Mouse (Mus musculus): ENCODE results near the gene Hck. TPM values are rescaled to one million over a fixed set of nuclear protein-coding genes. Genes with fewer than 3 reads are reported as not detected.

Hck gene
- polyA plus RNA-seq, 1 experiment from 2014 or later = 2.7 TPM

DNA sequence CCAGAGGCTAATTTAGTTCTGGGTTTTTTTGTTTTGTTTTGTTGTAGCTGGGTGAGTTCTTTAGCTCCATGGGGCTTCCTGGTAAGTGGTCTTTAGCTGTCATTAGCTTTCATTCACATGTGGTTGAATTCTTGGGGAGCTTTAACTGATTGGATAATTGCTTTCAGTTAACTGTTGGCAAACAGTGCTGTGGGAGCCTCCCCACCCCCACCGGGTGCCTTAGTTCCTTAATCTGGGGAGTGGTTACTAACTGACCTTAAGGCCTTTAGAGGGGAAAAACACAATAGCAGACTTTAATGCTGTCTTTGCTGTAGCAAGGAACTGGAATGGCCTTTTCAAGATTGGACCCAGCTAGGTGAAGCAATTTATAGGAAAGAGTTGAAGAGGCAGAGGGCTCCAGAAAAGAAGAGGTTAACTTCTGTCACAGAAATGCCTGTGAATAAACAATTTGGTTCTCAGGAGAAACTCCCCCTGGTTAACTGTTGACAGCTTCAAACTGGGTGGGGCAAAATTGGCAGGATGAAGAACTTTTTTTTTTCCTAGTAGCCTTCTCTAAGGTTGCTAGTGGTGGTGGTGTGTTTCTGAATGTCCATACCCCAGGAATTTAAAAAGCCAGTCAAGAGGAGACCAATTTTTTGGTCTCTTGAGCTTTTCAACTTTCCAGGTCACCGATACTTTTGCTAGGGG is 60.0 kb downstream of the Hck start:
- DNase-seq (ENCODE audit: low spot score) = no peak
- H3K27ac ChIP-seq = no peak overlapping the region
- H3K27me3 ChIP-seq (ENCODE audit: insufficient read depth, poor library complexity, severe bottlenecking) = peaks cover 6% of the 10 kb centered on the region; the same call in 1 of the 2 replicates
- peaks cover 26% of the 10 kb centered on the region for H3K4me1 ChIP-seq (replicated peaks)
- WGBS = 10% methylated on average over 2 of the region's 2 CpGs
- no peak overlapping the region for H3K4me3 ChIP-seq
- H3K36me3 ChIP-seq = peaks cover 43% of the 10 kb centered on the region
- no peaks in the 10 kb centered on the region for H3K9me3 ChIP-seq

DNA sequence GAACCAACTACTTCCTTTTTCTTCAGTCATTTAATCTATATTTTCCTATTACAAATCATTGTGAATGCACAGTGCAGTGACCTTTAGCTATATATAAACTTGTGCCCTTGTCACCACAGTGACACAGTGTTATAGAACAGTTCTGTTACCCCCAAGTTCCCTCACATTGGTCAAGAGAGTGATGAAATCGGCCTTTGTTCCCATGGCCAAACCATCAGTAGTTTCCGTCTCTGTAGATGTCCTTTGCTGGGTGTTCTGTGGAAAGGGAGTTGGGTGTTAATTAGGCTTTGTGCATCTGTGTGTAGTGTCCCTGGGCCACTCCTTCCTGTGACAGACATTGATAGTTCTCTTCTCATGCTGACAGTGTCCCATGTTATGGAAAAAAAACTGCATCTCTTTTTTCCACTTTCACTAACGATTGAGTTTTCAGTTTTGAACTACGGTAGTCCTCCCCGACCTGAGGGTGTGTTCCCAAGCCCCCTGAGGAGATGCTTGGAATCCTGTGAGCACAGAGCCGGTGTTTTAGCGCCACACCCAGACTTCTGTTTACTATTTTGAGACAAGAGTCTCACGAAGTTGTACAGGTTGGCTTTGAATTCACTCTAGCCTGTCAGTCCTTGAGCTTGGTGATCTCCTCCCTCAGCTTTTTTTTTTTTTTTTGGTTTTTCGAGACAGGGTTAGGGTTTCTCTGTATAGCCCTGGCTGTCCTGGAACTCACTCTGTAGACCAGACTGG is 62.4 kb downstream of the Hck start:
- H3K9me3 ChIP-seq = no peaks in the 10 kb centered on the region
- H3K27ac ChIP-seq = no peak overlapping the region
- peaks cover 31% of the 10 kb centered on the region for H3K36me3 ChIP-seq
- peaks cover 26% of the 10 kb centered on the region for H3K4me1 ChIP-seq (replicated peaks)
- 0 out of 2 replicates have a peak, but pooled peaks cover 6% of the 10 kb centered on the region for H3K27me3 ChIP-seq (ENCODE audit: insufficient read depth, poor library complexity, severe bottlenecking)
- whole genome bisulfite sequencing = 88% methylated on average over 9 of the region's 9 CpGs
- H3K4me3 ChIP-seq = no peak overlapping the region
- no peak for DNase-seq (ENCODE audit: low spot score)

DNA sequence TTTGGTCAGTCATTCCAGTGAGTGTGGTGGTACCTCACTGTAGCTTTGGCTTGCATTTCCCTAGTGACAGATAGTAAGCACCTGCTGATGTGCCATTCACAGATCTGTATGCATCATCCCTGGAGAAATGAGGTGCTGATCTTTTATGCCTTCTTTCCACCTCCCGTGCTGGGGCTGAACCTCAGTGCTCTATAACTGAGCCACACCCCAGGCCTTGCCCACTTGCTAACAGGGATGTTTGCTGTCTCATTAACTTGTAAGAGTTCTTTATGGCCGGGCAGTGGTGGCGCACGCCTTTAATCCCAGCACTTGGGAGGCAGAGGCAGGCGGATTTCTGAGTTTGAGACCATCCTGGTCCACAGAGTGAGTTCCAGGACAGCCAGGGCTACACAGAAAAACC is 63.7 kb downstream of the Hck start:
- H3K27ac ChIP-seq = no peak overlapping the region
- 95% methylated on average over 5 of the region's 5 CpGs for WGBS
- DNase-seq (ENCODE audit: low spot score) = no peak
- H3K9me3 ChIP-seq = no peaks in the 10 kb centered on the region
- 0 out of 2 replicates have a peak, but pooled peaks cover 2% of the 10 kb centered on the region for H3K27me3 ChIP-seq (ENCODE audit: insufficient read depth, poor library complexity, severe bottlenecking)
- peaks cover 26% of the 10 kb centered on the region for H3K4me1 ChIP-seq (replicated peaks)
- no peak overlapping the region for H3K4me3 ChIP-seq
- peaks cover 21% of the 10 kb centered on the region for H3K36me3 ChIP-seq

DNA sequence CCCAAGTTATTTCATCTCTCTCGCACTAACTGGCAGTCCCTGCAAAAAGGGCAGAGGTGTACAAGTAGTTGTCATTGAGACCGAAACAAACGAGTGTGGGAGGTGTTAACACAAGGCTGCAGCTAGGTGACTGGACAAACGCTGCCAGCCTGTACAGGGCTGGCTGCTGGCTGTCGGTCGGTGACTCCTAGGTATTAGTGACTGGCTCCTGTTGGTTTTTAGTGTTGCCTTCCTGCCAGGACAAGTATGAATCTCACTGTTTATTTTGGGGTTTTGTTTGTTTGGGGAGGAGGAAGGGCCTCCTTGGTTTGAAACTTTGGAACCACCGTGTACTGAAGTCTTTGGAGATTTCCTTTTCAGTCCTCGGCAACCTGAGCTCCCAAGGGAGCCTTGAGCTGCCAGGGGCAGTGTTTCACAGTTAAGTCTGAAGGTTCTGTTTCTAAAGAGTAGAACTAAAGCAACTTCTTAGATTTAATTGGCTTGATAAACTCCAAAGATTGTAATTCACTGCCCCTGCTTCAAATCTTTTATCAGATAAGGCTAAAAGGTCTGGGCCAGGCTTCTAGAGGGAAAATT is 67.8 kb downstream of the Hck start:
- no peak overlapping the region for H3K27ac ChIP-seq
- H3K27me3 ChIP-seq (ENCODE audit: insufficient read depth, poor library complexity, severe bottlenecking) = no peaks in the 10 kb centered on the region
- H3K9me3 ChIP-seq = no peaks in the 10 kb centered on the region
- peaks cover 38% of the 10 kb centered on the region for H3K36me3 ChIP-seq
- no peak for DNase-seq (ENCODE audit: low spot score)
- H3K4me3 ChIP-seq = no peak overlapping the region
- peaks cover 6% of the 10 kb centered on the region; the same call in 1 of the 2 replicates for H3K4me1 ChIP-seq (replicated peaks)
- 72% methylated on average over 8 of the region's 8 CpGs for WGBS

DNA sequence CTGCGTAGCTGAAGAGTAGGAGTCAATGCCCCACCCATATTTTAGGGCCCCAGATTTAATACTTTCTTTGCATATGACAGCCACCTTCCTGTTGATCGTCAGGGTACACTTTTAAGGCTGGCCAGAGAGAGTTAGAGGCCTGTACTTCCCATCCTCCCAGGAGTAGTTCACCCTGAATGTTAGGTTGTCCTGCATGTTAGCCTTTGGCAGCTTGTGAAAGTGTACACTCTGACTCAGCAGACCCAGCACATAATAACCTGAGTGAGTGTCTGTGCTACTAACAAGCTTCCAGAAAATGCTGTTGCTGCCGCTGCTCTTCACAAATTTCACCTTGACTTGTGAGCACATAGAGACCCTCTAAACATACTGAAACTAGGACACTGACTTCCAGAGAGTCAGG is 68.9 kb downstream of the Hck start:
- no peak for DNase-seq (ENCODE audit: low spot score)
- 96% methylated on average over 3 of the region's 3 CpGs for WGBS

DNA sequence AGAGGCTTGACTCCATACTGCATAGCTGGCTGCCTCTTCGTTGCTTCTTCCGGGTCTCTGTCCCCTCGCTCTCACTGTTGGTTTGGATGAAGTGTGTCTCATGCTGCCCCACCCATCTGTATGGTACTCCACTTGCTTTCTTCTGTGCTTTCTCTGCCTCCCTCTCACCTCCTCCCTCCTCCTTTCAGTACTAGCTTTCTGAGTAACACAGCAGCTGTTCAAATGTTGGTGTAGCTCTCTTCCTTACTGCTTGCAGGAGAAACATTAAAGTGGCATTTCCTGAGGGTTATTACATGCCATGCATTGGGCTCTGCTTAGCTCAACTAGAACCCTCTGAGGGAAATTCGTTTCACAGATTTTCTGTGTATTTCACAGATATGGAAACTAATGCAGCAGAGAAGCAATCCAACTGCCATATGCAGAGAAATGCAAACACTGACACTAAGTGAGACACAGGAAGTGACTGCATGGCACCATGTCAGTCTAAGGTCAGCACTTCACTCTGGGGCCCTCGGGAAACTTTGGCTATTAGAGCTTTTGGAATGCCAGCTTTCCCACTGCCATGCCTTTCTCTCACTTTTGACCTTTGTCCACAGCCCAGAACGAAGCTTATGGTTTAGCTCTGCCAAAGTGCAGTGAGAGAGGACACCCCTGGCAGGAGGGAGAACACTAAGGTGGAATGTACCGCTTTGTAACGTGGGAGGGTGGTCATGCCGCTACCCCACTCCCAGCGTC is 71.0 kb downstream of the Hck start:
- DNase-seq (ENCODE audit: low spot score) = no peak
- Histone ChIP-seq H3K4me1 (replicated peaks) (peaks cover 6% of the 10 kb centered on the region; the same call in 1 of the 2 replicates), H3K9me3 (no peaks in the 10 kb centered on the region), H3K27ac (no peak overlapping the region), H3K36me3 (peaks cover 59% of the 10 kb centered on the region), H3K27me3 (ENCODE audit: insufficient read depth, poor library complexity, severe bottlenecking) (no peaks in the 10 kb centered on the region), H3K4me3 (no peak overlapping the region)
- WGBS = 86% methylated on average over 10 of the region's 10 CpGs

More for the DNA sequence above, 68.9 kb downstream of the Hck start:
- Histone ChIP-seq H3K4me1 (replicated peaks) (peaks cover 6% of the 10 kb centered on the region; the same call in 1 of the 2 replicates), H3K9me3 (no peaks in the 10 kb centered on the region), H3K36me3 (peaks cover 38% of the 10 kb centered on the region), H3K27me3 (ENCODE audit: insufficient read depth, poor library complexity, severe bottlenecking) (no peaks in the 10 kb centered on the region), H3K4me3 (no peak overlapping the region), H3K27ac (no peak overlapping the region)

DNA sequence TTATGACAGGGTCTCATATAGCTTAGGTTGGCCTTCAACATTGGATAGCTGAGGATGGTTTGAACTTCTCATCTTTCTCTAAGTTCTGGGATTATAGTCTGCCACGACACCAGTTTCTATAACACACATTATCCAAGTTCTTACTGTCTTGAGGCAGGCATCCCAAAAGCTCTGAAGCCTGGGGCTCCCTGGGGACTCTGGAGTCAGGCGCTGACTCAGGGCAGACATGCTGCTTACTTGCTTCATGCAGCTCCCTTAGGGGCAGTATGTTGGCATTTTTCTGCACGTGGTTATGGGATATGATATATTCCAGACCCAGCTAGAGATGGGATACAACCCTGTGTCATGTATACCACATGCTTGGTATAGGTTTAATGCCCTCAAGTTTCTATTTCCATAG is 71.7 kb downstream of the Hck start:
- Histone ChIP-seq H3K27ac (no peak overlapping the region), H3K4me1 (replicated peaks) (peaks cover 6% of the 10 kb centered on the region; the same call in 1 of the 2 replicates), H3K27me3 (ENCODE audit: insufficient read depth, poor library complexity, severe bottlenecking) (no peaks in the 10 kb centered on the region), H3K9me3 (no peaks in the 10 kb centered on the region), H3K4me3 (no peak overlapping the region), H3K36me3 (peaks cover 66% of the 10 kb centered on the region)
- no peak for DNase-seq (ENCODE audit: low spot score)
- 90% methylated on average over 3 of the region's 3 CpGs for whole genome bisulfite sequencing

DNA sequence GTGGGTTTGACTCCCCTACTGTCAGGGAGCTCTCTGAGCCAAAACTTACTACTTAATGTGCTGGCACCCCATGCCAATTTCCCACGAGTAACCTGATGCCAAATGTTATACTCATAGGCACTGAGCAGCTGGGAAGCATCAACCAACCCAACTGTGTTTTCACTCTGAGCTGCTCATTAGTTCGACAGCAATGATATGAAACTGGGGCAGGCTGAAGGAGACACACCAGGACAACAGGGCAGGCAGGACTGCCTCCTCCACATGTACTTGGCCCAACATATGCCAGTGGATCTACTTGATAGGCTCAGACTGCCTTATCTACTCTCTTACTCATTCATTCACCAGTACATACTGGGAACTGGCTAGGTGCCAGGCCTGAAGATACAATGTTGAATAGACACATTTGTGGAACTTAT is 77.9 kb downstream of the Hck start:
- Histone ChIP-seq H3K36me3 (peaks cover 100% of the 10 kb centered on the region), H3K9me3 (no peaks in the 10 kb centered on the region), H3K27ac (no peak overlapping the region), H3K27me3 (ENCODE audit: insufficient read depth, poor library complexity, severe bottlenecking) (no peaks in the 10 kb centered on the region), H3K4me3 (no peak overlapping the region), H3K4me1 (replicated peaks) (no peaks in the 10 kb centered on the region)
- WGBS = 92% methylated on average over 2 of the region's 2 CpGs
- DNase-seq (ENCODE audit: low spot score) = no peak

DNA sequence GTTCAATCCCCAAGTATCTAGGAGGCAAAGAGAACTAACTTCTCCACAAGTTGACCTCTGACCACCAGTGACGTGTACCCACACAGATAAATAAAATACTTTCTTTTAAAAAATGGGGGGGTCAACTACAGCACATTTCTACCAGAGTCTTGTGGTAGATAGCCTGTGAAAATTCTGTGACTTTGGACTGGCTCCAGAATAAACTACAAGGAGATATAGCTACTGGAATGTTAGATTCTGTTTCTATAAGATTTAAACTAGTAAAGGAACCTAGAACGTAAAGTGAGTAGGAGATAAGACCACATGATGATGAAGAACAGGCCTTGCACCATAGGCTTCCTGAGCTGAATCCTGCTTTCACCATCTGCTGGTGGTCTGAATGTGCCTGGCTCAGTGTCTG is 79.6 kb downstream of the Hck start:
- Histone ChIP-seq H3K4me3 (no peak overlapping the region), H3K4me1 (replicated peaks) (no peaks in the 10 kb centered on the region), H3K27me3 (ENCODE audit: insufficient read depth, poor library complexity, severe bottlenecking) (no peaks in the 10 kb centered on the region), H3K9me3 (no peaks in the 10 kb centered on the region), H3K36me3 (peaks cover 100% of the 10 kb centered on the region), H3K27ac (no peak overlapping the region)
- no peak for DNase-seq (ENCODE audit: low spot score)
- WGBS = 95% methylated on average over 2 of the region's 2 CpGs

DNA sequence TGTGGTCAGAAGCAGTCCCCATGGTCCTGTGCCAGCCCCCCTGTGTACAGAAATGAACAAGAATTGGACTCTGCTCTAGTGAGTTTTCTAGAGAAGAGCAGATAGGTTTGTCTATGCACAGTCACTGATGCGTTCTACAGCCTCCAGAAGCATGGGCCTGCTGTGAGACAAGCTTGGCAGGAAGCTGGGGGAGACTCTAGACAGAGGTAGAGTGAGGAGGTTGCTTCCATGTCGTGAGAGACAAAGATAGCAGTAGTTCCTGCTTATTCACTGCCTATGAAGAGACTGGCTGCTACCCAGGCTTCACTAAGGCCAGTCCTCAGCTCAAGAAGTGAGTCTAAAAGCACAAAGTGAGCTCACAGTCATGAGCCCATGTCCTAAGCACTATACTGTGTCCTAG is 83.0 kb downstream of the Hck start:
- H3K4me3 ChIP-seq = no peak overlapping the region

DNA sequence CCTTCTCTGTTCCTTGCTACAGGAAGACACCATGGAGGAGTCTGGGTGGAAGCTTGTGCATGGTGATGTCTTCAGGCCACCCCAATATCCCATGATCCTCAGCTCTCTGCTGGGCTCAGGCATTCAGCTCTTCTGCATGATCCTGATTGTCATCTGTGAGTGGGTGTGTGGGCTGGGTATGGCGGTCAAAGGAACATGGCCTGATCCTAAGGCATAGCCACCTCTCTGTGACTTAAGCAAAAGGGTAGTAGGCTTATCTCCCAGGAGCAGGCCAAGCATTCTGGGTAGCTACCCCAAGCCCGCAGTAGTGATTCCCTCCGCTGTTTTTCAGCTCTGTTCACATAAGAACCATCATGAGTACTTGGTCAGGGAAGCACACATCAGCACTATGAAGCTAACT is 86.0 kb downstream of the Hck start:
- DNase-seq (ENCODE audit: low spot score) = no peak
- over 99% methylated on average over 3 of the region's 3 CpGs for WGBS
- H3K36me3 ChIP-seq = peaks cover 95% of the 10 kb centered on the region

More for the DNA sequence above, 83.0 kb downstream of the Hck start:
- no peak overlapping the region for H3K27ac ChIP-seq
- DNase-seq (ENCODE audit: low spot score) = no peak
- H3K27me3 ChIP-seq (ENCODE audit: insufficient read depth, poor library complexity, severe bottlenecking) = no peaks in the 10 kb centered on the region
- H3K9me3 ChIP-seq = no peaks in the 10 kb centered on the region
- H3K4me1 ChIP-seq (replicated peaks) = no peaks in the 10 kb centered on the region
- WGBS = 89% methylated on average over 2 of the region's 2 CpGs
- H3K36me3 ChIP-seq = peaks cover 98% of the 10 kb centered on the region

DNA sequence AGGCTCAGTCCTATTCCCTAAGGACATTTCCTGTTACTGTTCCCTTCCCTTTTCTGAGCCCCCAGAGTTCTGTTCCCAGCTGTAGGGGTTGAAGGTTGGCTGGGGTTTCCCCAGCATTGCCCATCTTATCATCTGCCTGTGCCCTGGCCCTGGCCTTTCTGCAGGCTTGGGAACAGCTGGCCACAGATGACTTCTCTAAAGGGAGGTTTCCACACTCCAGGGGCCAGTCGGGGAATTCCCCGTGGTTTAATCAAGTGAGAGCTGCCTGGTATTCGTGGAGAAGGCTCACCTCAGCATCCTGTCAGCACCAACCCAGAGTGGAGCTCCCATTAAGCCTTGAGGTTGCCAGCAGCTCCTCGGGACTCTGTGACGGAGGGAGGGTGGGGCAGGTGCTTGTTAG is 90.2 kb downstream of the Hck start:
- 74% methylated on average over 5 of the region's 5 CpGs for WGBS
- H3K36me3 ChIP-seq = peaks cover 89% of the 10 kb centered on the region
- H3K27ac ChIP-seq = no peak overlapping the region
- no peaks in the 10 kb centered on the region for H3K9me3 ChIP-seq
- H3K27me3 ChIP-seq (ENCODE audit: insufficient read depth, poor library complexity, severe bottlenecking) = no peaks in the 10 kb centered on the region
- H3K4me1 ChIP-seq (replicated peaks) = peaks cover 5% of the 10 kb centered on the region
- no peak overlapping the region for H3K4me3 ChIP-seq
- no peak for DNase-seq (ENCODE audit: low spot score)

More for the DNA sequence above, 86.0 kb downstream of the Hck start:
- H3K4me3 ChIP-seq = no peak overlapping the region
- H3K27me3 ChIP-seq (ENCODE audit: insufficient read depth, poor library complexity, severe bottlenecking) = no peaks in the 10 kb centered on the region
- no peaks in the 10 kb centered on the region for H3K9me3 ChIP-seq
- no peaks in the 10 kb centered on the region for H3K4me1 ChIP-seq (replicated peaks)
- H3K27ac ChIP-seq = no peak overlapping the region
